Mouse (Mus musculus) mouse embryonic stem cell (cell line): Measurements from ENCODE around the gene Cfap45.

ENCODE experiments used
- in situ Hi-C, 2 experiments: fragments of 300-500 bp; cut with MboI; formaldehyde crosslinking; loops; 1 replicate in 1 of 2; 3 replicates in 1 of 2; pipeline ENCODE4 v1.14.3; 2019 to 2020; ENCODE audit warnings: low sequenced_read_pairs in 2 of 2, low pct_unique_long_range_greater_than_20kb in 1 of 2, mixed read lengths in 1 of 2; ENCODE audit not compliant: unreplicated experiment in 1 of 2

Gene Cfap45

GRCm38 (mm10) chr1:172489585-172490250, 30.9 kb upstream of the Cfap45 start:
- in situ Hi-C loops: loop anchor here in 1 of 2 experiments (10.0 kb wide), 1 partner anchor 75 kb away; no protein-coding TSS in a partner anchor

- in situ Hi-C loops: no loop called here
These were observed 30.3 kb upstream of the Cfap45 start for GRCm38 (mm10) chr1:172490261-172490661.

GRCm38 (mm10) chr1:172492047-172492446, 28.6 kb upstream of the Cfap45 start:
- in situ Hi-C loops: no loop called here

- in situ Hi-C loops: no loop called here
These were observed 27.1 kb upstream of the Cfap45 start for GRCm38 (mm10) chr1:172493516-172493915.

GRCm38 (mm10) chr1:172496030-172496429, 24.6 kb upstream of the Cfap45 start:
- in situ Hi-C loops: no loop called here

- in situ Hi-C loops: no loop called here
These were observed 23.2 kb upstream of the Cfap45 start for GRCm38 (mm10) chr1:172497428-172497827.

- in situ Hi-C loops: no loop called here
These were observed 20.7 kb upstream of the Cfap45 start, which contains the start of gene Tagln2 for GRCm38 (mm10) chr1:172499765-172500441. TSS of gene Tagln2 (plus strand) at chr1:172500047.

- in situ Hi-C loops: no loop called here
These were observed 19.9 kb upstream of the Cfap45 start for GRCm38 (mm10) chr1:172500451-172501370.

GRCm38 (mm10) chr1:172501371-172502144, 19.0 kb upstream of the Cfap45 start:
- in situ Hi-C loops: no loop called here

- in situ Hi-C loops: no loop called here
These were observed 18.2 kb upstream of the Cfap45 start for GRCm38 (mm10) chr1:172502145-172503110.

- in situ Hi-C loops: no loop called here
These were observed 17.2 kb upstream of the Cfap45 start for GRCm38 (mm10) chr1:172503111-172503997.

GRCm38 (mm10) chr1:172504756-172505155, 15.8 kb upstream of the Cfap45 start:
- in situ Hi-C loops: no loop called here

GRCm38 (mm10) chr1:172507001-172507400, 13.6 kb upstream of the Cfap45 start:
- in situ Hi-C loops: no loop called here

GRCm38 (mm10) chr1:172507701-172508100, 12.9 kb upstream of the Cfap45 start:
- in situ Hi-C loops: no loop called here

- in situ Hi-C loops: no loop called here
These were observed 12.4 kb upstream of the Cfap45 start for GRCm38 (mm10) chr1:172508172-172508571.

GRCm38 (mm10) chr1:172509235-172509634, 11.4 kb upstream of the Cfap45 start:
- in situ Hi-C loops: no loop called here
